Mouse (Mus musculus) heart, postnatal 0 days (tissue): ENCODE results near the gene Ldlrad3.

Experiments
- CTCF ChIP-seq: IDR thresholded peaks from 2 replicates; pipeline ENCODE4 v1.5.1; 2016; ENCODE audit warnings: antibody characterized with exemption, control low read depth, low read depth
- EP300 ChIP-seq: IDR thresholded peaks from 2 replicates; pipeline ENCODE4 v1.6.1; 2016; ENCODE audit warnings: antibody characterized with exemption, low read depth

- no peak for TF ChIP-seq CTCF
- no peak for TF ChIP-seq EP300
Observed at GRCm38 (mm10) chr2:102040011-102040410, 146.2 kb downstream of the Ldlrad3 start.
